12 mouse cellular contexts compared by ENCODE assay signal in genomic region chr17:28428474-28429258, GRCm38 (mm10).
DNase-seq lines count a peak whose midpoint lies in the region; ATAC-seq lines count a peak whose summit lies in the region.
"Had no signal": no experiment of that assay in that cellular context is flagged by ENCODE, and none has a peak within 500 bp of the region (broad histone marks: within the 10 kb centered on the region; RNA-seq: fewer than 3 reads in every experiment).

No protein-coding gene starts in this region.

- H3K4me2 ChIP-seq in heart, embryonic 16.5 days (ENCODE audit: low read depth, low read length), result no peak overlapping the region
- H3K4me2 ChIP-seq in lung, embryonic 15.5 days, result no peak overlapping the region

- 56% methylated on average over 15 of the region's 15 CpGs for WGBS in heart, embryonic 16.5 days
- 42% methylated on average over 15 of the region's 15 CpGs for WGBS in lung, embryonic 15.5 days

- H3K9me3 ChIP-seq in heart, embryonic 16.5 days (replicated peaks; ENCODE audit: control insufficient read depth, low read length), result no peaks in the 10 kb centered on the region
- no peaks in the 10 kb centered on the region for H3K9me3 ChIP-seq in lung, embryonic 15.5 days

- no peak overlapping the region for H3K9ac ChIP-seq in heart, embryonic 16.5 days (ENCODE audit: low read length)
- H3K9ac ChIP-seq in lung, embryonic 15.5 days, result no peak overlapping the region

- DNase-seq in adrenal gland, adult 2 months, result peak; percentile 72
- DNase-seq in adrenal gland, adult 18-20 months (ENCODE audit: low spot score in 2 of 2), result no peak
- DNase-seq in adrenal gland, postnatal 25 days, result peak; percentile 41
- DNase-seq in retina, postnatal 1 day, result no peak
- DNase-seq in frontal cortex, postnatal 10 days (ENCODE audit: low spot score in 2 of 2), result no peak
- DNase-seq in right cerebral cortex, postnatal 14 days, result no peak
- DNase-seq: cerebellum, adult 2 months; thymus, postnatal 14 days had no signal

- no peak for ATAC-seq in heart, embryonic 16.5 days (replicated peaks; ENCODE audit: extremely low read depth, insufficient read depth, low FRiP score)
- 0 out of 2 replicates have a peak, but pooled peaks have one; percentile 31 for ATAC-seq in lung, embryonic 15.5 days (ENCODE audit: borderline replicate concordance, extremely low read depth, low FRiP score, low TSS enrichment)
- ATAC-seq: forebrain, embryonic 14.5 days had no signal

- peaks cover 22% of the 10 kb centered on the region for H3K4me1 ChIP-seq in heart, embryonic 16.5 days (ENCODE audit: control insufficient read depth, insufficient read depth, low read length)
- H3K4me1 ChIP-seq in lung, embryonic 15.5 days, result peaks cover 29% of the 10 kb centered on the region

- no peaks in the 10 kb centered on the region for H3K27me3 ChIP-seq in heart, embryonic 16.5 days (ENCODE audit: control insufficient read depth, insufficient read depth, low read length)
- no peaks in the 10 kb centered on the region for H3K27me3 ChIP-seq in lung, embryonic 15.5 days

- no peak overlapping the region for H3K4me3 ChIP-seq in heart, embryonic 16.5 days (ENCODE audit: low read length)
- H3K4me3 ChIP-seq in lung, embryonic 15.5 days, result no peak overlapping the region

- 0 out of 2 replicates have a peak overlapping the region, but pooled peaks have one; percentile 2 for H3K27ac ChIP-seq in heart, embryonic 16.5 days (ENCODE audit: low read length)
- peak overlapping the region; percentile 20; the same call in 1 of the 2 replicates for H3K27ac ChIP-seq in lung, embryonic 15.5 days
- H3K27ac ChIP-seq: macrophage had no signal

- H3K36me3 ChIP-seq in heart, embryonic 16.5 days (ENCODE audit: control insufficient read depth, insufficient read depth), result peaks cover 5% of the 10 kb centered on the region; the same call in 1 of the 2 replicates
- peaks cover 3% of the 10 kb centered on the region; the same call in 1 of the 2 replicates for H3K36me3 ChIP-seq in lung, embryonic 15.5 days

Comparison
In these comparisons a context has a peak if more than half of its experiments do, and no peak if none do; other contexts are left out.
1. DNase-seq: peak in adrenal gland, adult 2 months (single experiment) and adrenal gland, postnatal 25 days (single experiment); none in adrenal gland, adult 18-20 months (0 of 2), retina, postnatal 1 day (single experiment), frontal cortex, postnatal 10 days (0 of 2) and right cerebral cortex, postnatal 14 days (single experiment).